Mouse (Mus musculus) stomach, postnatal 0 days (tissue): Measurements from ENCODE around the gene Slc6a9.

Experiments used
- CTCF ChIP-seq: IDR thresholded peaks from 2 replicates; pipeline ENCODE4 v1.5.1; 2016; ENCODE audit warnings: antibody characterized with exemption, low read depth, mild to moderate bottlenecking, moderate library complexity
- EP300 ChIP-seq: optimal IDR thresholded peaks from 2 replicates; pipeline ENCODE3; 2016; ENCODE audit warnings: antibody characterized with exemption

DNA sequence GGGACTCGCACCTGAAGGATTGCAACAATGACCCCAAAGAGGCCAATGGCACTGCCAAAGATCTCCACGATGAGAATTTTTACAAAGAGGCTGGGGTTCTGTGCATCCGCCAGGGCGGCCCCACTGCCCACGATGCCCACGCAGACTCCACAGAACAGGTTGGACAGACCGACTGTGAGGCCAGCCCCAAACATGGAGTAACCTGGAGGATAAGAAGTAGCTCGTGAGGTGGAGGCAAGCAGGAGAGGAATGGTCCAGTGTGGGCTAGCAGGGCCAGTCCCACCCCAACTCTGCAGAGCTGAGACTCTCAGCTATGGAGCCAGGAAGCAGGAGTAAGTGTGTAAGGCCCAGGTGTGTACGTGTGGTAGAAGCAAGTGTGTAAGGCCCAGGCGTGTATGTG lies 50.8 kb downstream of the Slc6a9 start:
- no peak for TF ChIP-seq CTCF
- TF ChIP-seq EP300, result no peak
